7 mouse cellular contexts compared by ENCODE assay signal in genomic region chr6:83673395-83673794, GRCm38 (mm10). TPM values are rescaled to one million over a fixed set of nuclear protein-coding genes. Genes with fewer than 3 reads are reported as not detected.
DNase-seq lines count a peak whose midpoint lies in the region; ATAC-seq and TF ChIP-seq lines count a peak whose summit lies in the region.

No protein-coding gene starts in this region.

- no peak for ATAC-seq in G1E (ENCODE audit: extremely low read depth, insufficient number of reproducible peaks, low FRiP score, poor library complexity, severe bottlenecking)
- ATAC-seq in midbrain, embryonic 15.5 days (replicated peaks), result 0 out of 2 replicates have a peak, but pooled peaks have one; percentile 48
- no peak for ATAC-seq in stomach, postnatal 0 days (ENCODE audit: low FRiP score, low TSS enrichment)

- TF ChIP-seq EP300 in stomach, postnatal 0 days (optimal IDR thresholded peaks at IDR 0.05), result no peak

- H3K4me1 ChIP-seq in G1E (ENCODE audit: insufficient read depth, low read depth, low read length), result no peaks in the 10 kb centered on the region
- no peaks in the 10 kb centered on the region for H3K4me1 ChIP-seq in midbrain, embryonic 15.5 days
- H3K4me1 ChIP-seq in stomach, postnatal 0 days (replicated peaks; ENCODE audit: control insufficient read depth, insufficient read depth), result no peaks in the 10 kb centered on the region

- no peak overlapping the region for H3K4me3 ChIP-seq in G1E (ENCODE audit: low read depth, low read length)
- no peak overlapping the region for H3K4me3 ChIP-seq in left cerebral cortex, adult 2 months
- H3K4me3 ChIP-seq in midbrain, embryonic 15.5 days, result no peak overlapping the region
- no peak overlapping the region for H3K4me3 ChIP-seq in stomach, postnatal 0 days (ENCODE audit: low read depth, low read length)

- no peak overlapping the region for H3K27ac ChIP-seq in left cerebral cortex, adult 2 months
- H3K27ac ChIP-seq in midbrain, embryonic 15.5 days, result no peak overlapping the region
- H3K27ac ChIP-seq in stomach, postnatal 0 days (replicated peaks), result no peak overlapping the region

- intact Hi-C loops in left cerebral cortex, adult 2 months (cut with DNase I), result loop anchor here (1.0 to 10.0 kb wide), 5 partner anchors 90 to 449 kb away; no protein-coding TSS in a partner anchor

- H3K4me2 ChIP-seq in midbrain, embryonic 15.5 days, result no peak overlapping the region
- no peak overlapping the region for H3K4me2 ChIP-seq in stomach, postnatal 0 days (replicated peaks; ENCODE audit: low read depth)

- peak; percentile 44; the same call in 1 of the 2 replicates for TF ChIP-seq CTCF in G1E (IDR thresholded peaks at IDR 0.05; ENCODE audit: low read depth, low read length)
- TF ChIP-seq CTCF in left cerebral cortex, adult 2 months (IDR thresholded peaks at IDR 0.05), result peak; percentile 84
- TF ChIP-seq CTCF in stomach, postnatal 0 days (IDR thresholded peaks at IDR 0.05; ENCODE audit: low read depth), result peak; percentile 94

- H3K9me3 ChIP-seq in G1E (replicated peaks), result no peaks in the 10 kb centered on the region
- no peaks in the 10 kb centered on the region for H3K9me3 ChIP-seq in midbrain, embryonic 15.5 days
- H3K9me3 ChIP-seq in stomach, postnatal 0 days (ENCODE audit: control insufficient read depth, low read length), result no peaks in the 10 kb centered on the region

- DNase-seq in G1E (ENCODE audit: low spot score), result no peak
- DNase-seq in adrenal gland, adult 2 months, result peak; percentile 70
- DNase-seq in embryo, embryonic 11.5 days (ENCODE audit: low read depth, low spot score), result peak; percentile 59
- peak; percentile 83 for DNase-seq in heart, postnatal 4 days
- peak; percentile 67 to 79 for DNase-seq in left cerebral cortex, adult 2 months (ENCODE audit: extremely low spot score in 1 of 2, low spot score in 2 of 2)
- DNase-seq in stomach, postnatal 0 days (ENCODE audit: low spot score), result peak; percentile 82

- no peaks in the 10 kb centered on the region for H3K36me3 ChIP-seq in G1E (replicated peaks)
- H3K36me3 ChIP-seq in midbrain, embryonic 15.5 days (replicated peaks), result no peaks in the 10 kb centered on the region
- no peaks in the 10 kb centered on the region for H3K36me3 ChIP-seq in stomach, postnatal 0 days (ENCODE audit: control insufficient read depth, insufficient read depth, low read length)

- H3K27me3 ChIP-seq in G1E (ENCODE audit: insufficient read depth, low read length), result peaks cover 15% of the 10 kb centered on the region
- H3K27me3 ChIP-seq in midbrain, embryonic 15.5 days (replicated peaks), result no peaks in the 10 kb centered on the region; the same call in 1 of the 2 replicates
- H3K27me3 ChIP-seq in stomach, postnatal 0 days (ENCODE audit: control insufficient read depth, insufficient read depth, low read length), result no peaks in the 10 kb centered on the region

- H3K9ac ChIP-seq in midbrain, embryonic 15.5 days, result no peak overlapping the region
- no peak overlapping the region for H3K9ac ChIP-seq in stomach, postnatal 0 days (ENCODE audit: low read length)

- 11% methylated on average over 4 of the region's 4 CpGs for WGBS in midbrain, embryonic 15.5 days
- WGBS in stomach, postnatal 0 days, result 5% methylated on average over 4 of the region's 4 CpGs

RNA-seq across cellular contexts. Expression of gene Cd207, which starts 4.3 kb away (rescaled TPM):
- not detected in 2 replicates for total RNA-seq in G1E (2014; fragmentation: Nextera tagmentation)
- not detected in 2 replicates for total RNA-seq in G1E (2017)
- polyA plus RNA-seq in G1E (2012), result not detected in 2 replicates
- total RNA-seq in adrenal gland, adult 2 months (2021), result not detected
- polyA plus RNA-seq in adrenal gland, adult 2 months (2012; rRNA removed), result 0.10 TPM in 1 of 2 replicates, not detected in the other
- under 1 TPM; 0.56 to 0.88 TPM for total RNA-seq in heart, postnatal 4 days (2021)
- total RNA-seq in left cerebral cortex, adult 2 months (2021), result not detected
- polyA plus RNA-seq in midbrain, embryonic 15.5 days (2015; fragmentation: Nextera tagmentation; extraction: Ambion mirVana), result not detected in 2 replicates
- polyA plus RNA-seq in stomach, postnatal 0 days (2015; fragmentation: Nextera tagmentation; extraction: Ambion mirVana), result not detected in 2 replicates

RNA-seq across cellular contexts. Expression of gene Clec4f, which starts 17.4 kb away (rescaled TPM):
- total RNA-seq in G1E (2014; fragmentation: Nextera tagmentation), result not detected in 2 replicates
- 0.05 TPM in 1 of 2 replicates, not detected in the other for total RNA-seq in G1E (2017)
- polyA plus RNA-seq in G1E (2012), result not detected in 2 replicates
- under 1 TPM in 1 of 2 experiments, not detected in 1; 0.23 TPM for total RNA-seq in adrenal gland, adult 2 months (2021)
- polyA plus RNA-seq in adrenal gland, adult 2 months (2012; rRNA removed), result not detected in 2 replicates
- not detected for total RNA-seq in heart, postnatal 4 days (2021)
- not detected for total RNA-seq in left cerebral cortex, adult 2 months (2021)
- not detected in 2 replicates for polyA plus RNA-seq in midbrain, embryonic 15.5 days (2015; fragmentation: Nextera tagmentation; extraction: Ambion mirVana)
- polyA plus RNA-seq in stomach, postnatal 0 days (2015; fragmentation: Nextera tagmentation; extraction: Ambion mirVana), result 0.11 and 0.15 TPM in 2 replicates

RNA-seq across cellular contexts. Expression of gene Vax2, which starts 37.7 kb away (rescaled TPM):
- not detected in 2 replicates for total RNA-seq in G1E (2014; fragmentation: Nextera tagmentation)
- not detected in 2 replicates for total RNA-seq in G1E (2017)
- polyA plus RNA-seq in G1E (2012), result not detected in 2 replicates
- total RNA-seq in adrenal gland, adult 2 months (2021), result not detected
- polyA plus RNA-seq in adrenal gland, adult 2 months (2012; rRNA removed), result not detected in 2 replicates
- not detected for total RNA-seq in heart, postnatal 4 days (2021)
- total RNA-seq in left cerebral cortex, adult 2 months (2021), result not detected
- 0.18 and 0.23 TPM in 2 replicates for polyA plus RNA-seq in midbrain, embryonic 15.5 days (2015; fragmentation: Nextera tagmentation; extraction: Ambion mirVana)
- 0.07 TPM in 1 of 2 replicates, not detected in the other for polyA plus RNA-seq in stomach, postnatal 0 days (2015; fragmentation: Nextera tagmentation; extraction: Ambion mirVana)

Comparison
In these comparisons a context has a peak if more than half of its experiments do, and no peak if none do; other contexts are left out.
1. CTCF ChIP-seq: peak in every context shown above with its lines; median percentile 94 in stomach, postnatal 0 days; 84 in left cerebral cortex, adult 2 months; 44 in G1E.